Mouse (Mus musculus) c-Kit-positive CD71-positive TER-119-negative erythroid progenitor cells, embryonic 14.5 days (primary cell): Measurements from ENCODE around the gene Pla2g4a.
A peak's percentile ranks its signal among the peaks of the same experiment; 100 is the strongest.

Experiments used
- DNase-seq: peaks from one replicate; pipeline ENCODE4 v3.0.0-alpha.2; 2013; ENCODE audit warnings: low read depth

Pla2g4a gene

GRCm38 (mm10) chr1:149960734-149961424 lies at the start of gene Pla2g4a:
Gene Pla2g4a, minus strand, starts transcription at chr1:149961290.
- DNase-seq, result peak; percentile 68

GRCm38 (mm10) chr1:150010629-150010979 lies 49.5 kb upstream of the Pla2g4a start:
- no peak for DNase-seq

GRCm38 (mm10) chr1:150009968-150010628 lies 49.0 kb upstream of the Pla2g4a start:
- DNase-seq, result no peak

DNA sequence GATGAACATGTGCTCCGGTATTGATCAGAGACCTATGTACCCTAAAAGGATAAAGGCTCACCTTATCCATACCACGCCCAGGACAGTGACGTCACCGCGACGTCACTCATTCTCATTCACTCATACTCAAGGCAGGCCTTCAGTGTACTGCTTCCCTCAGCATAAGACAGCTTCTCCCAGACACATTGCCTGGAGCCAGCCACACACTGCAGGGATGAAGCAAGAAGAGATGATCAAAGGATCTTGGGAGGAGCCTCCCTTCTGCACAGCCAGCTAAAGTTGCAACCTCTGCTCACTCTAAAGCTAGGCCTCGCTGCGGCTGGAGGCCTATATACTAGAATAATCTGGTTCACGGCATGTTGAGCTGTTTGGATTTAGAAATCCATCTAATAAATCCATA lies 48.0 kb upstream of the Pla2g4a start:
- no peak for DNase-seq

- no peak for DNase-seq
Observed at GRCm38 (mm10) chr1:149975626-149976025, 14.5 kb upstream of the Pla2g4a start.

- no peak for DNase-seq
Observed at GRCm38 (mm10) chr1:149965826-149966225, 4.7 kb upstream of the Pla2g4a start.

DNA sequence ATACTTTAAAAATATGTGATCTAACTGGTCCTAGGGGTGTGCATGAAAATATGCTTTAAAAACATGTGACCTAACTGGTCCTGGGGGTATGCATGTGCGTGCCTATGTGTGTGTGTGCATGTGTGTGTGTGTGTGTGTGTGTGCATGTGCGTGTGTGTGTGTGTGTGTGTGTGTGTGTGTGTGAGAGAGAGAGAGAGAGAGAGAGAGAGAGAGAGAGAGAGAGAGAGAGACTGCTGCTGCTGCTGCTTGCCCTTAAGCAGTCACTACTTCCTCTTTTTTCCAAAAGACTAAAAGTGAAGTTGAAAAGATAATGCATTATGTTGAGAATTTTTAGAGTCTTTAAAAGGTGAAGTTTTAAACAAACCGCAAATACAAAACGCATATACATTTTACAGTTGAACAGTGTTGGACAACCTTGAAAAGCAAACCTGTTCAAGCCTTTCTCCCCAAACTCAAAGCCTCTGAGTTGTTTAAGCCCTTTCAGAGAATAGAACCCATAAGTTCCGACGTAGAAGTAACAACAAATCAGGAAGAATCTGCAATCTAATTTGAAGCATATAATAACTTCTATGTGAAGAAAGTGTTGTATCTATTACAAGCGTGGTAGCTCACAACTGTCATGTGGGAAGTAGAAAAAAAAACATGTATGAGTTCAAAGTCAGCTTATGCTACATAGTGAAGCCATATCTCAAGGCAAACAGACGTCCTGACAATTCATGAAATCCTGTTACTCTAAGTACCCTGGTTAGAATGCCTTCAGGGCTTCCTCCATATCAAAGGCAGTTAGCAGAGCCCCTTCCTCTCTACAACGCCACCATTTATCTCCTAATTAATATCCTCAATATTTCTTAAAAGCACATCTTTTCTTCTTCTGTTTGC lies 574 bp upstream of the Pla2g4a start:
- DNase-seq, result no peak

DNA sequence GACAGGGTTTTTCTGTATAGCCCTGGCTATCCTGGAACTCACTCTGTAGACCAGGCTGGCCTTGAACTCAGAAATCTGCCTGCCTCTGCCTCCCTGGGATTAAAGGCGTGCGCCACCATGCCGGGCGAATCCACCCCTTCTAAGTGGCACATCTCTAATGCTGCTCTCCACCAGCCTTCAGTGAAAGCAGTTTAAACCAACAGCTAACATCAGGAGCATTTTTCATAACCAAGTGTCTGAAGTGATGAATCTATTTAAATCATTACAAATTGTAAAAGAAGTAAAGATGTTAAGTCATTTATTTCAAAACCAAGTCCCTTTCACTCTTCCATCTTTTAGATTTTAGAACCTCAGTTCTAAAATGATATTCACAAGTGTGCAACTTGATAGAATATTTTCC lies 839 bp downstream of the Pla2g4a start:
- no peak for DNase-seq

DNA sequence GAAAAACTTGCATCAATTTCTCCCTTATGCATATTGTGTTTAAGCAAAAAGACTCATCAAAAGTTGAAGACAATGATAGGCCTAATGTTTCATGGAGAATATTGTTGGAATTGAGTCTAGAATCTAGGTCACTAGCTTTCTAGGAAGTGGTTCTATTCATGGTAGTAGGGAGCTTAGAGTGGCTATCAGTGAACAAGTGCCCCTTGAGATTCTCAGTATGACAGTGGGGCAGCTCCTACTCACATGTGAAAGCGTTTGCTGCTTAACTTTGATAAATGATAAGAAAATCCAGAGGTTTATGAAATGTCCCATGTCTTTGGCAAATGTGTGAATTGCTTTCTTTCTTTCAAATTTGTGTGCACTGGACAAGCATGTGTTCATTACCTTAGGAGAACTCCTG lies 2.0 kb downstream of the Pla2g4a start:
- peak; percentile 51 for DNase-seq

GRCm38 (mm10) chr1:149955482-149955881 lies 5.6 kb downstream of the Pla2g4a start:
- no peak for DNase-seq

DNA sequence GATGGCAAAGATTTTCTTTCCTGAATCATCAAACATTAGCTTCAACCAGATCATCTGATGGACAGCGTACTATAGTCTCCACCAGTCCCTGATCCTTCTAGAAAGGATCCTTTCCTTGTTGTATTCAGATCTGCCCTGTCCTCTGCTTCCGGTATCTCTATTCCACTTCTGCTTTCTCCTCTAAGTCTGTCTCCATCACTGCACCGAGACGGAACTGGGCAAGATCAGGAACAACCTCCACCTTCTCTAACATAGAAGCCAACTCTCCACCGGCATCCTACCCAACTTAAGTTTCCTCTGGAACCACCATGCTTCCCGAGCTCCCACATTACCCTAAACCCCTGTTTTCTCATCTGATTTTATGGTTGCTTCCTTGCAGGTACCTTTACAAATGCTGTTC lies 7.1 kb downstream of the Pla2g4a start:
- no peak for DNase-seq

GRCm38 (mm10) chr1:149952050-149952449 lies 9.0 kb downstream of the Pla2g4a start:
- DNase-seq, result no peak

- DNase-seq, result no peak
Observed at GRCm38 (mm10) chr1:149950656-149951055, 10.4 kb downstream of the Pla2g4a start.

- DNase-seq, result no peak
Observed at GRCm38 (mm10) chr1:149950254-149950653, 10.8 kb downstream of the Pla2g4a start.

GRCm38 (mm10) chr1:149949334-149949733 lies 11.8 kb downstream of the Pla2g4a start:
- no peak for DNase-seq

- no peak for DNase-seq
Observed at GRCm38 (mm10) chr1:149948066-149948825, 12.8 kb downstream of the Pla2g4a start.

DNA sequence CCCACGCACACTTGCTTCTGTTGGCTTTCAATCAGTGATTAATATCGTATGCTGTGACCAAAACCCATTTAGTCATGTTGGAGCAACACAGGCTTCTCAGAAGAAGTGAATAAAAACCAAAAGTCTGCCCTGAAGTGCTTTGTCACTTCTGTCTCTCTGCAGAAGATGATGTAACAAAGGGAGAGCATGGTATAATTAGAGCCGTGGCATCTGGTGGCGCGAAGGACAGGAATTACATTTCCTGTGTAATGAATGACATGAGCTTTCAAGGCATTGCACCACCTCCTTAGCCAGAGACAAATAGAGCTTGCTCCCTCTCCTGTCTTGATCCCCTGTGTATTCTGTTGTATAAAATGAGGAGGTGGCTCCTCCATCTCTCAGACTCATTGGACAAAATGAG lies 14.1 kb downstream of the Pla2g4a start:
- no peak for DNase-seq

DNA sequence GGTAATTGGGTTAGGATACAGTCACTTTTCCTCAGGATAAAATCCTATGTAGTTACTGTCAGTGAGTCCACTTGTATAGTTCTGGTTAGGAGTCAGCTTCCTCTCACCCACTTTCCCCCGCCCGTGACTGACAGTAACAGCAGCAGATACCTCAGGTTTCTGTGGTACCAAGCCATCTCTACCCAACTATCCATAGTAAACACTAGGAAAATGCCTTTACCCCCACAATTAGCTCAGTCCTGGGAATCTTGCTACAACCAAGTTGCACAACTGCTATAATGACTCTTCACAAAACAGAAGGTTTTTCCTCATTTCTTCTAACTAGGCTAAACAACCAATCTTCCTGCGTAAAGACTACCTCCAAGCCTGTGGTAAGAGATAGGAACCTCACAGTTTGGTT lies 14.7 kb downstream of the Pla2g4a start:
- no peak for DNase-seq

- DNase-seq, result no peak
Observed at GRCm38 (mm10) chr1:149943611-149944010, 17.5 kb downstream of the Pla2g4a start.

DNA sequence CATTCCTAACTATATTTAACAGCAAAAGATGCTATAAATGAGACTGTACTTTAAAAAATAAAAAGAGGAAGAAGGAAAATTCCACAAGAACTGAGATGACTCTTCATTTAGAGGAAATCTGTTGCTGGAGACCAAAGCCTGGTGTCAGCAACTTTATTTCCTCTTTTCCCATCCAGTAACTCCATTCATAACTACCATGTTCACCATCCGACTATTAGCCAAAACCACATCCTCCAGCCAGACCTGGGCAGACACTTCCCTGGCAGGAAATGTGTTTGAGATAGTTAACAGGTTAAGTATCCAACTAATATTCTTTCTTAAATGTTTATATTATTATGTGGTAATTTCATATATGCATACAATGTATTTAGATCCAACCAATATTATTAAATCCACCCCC lies 20.8 kb downstream of the Pla2g4a start:
- DNase-seq, result no peak

GRCm38 (mm10) chr1:149939261-149940032 lies 21.6 kb downstream of the Pla2g4a start:
- DNase-seq, result no peak
